19 mouse cellular contexts compared by ENCODE assay signal in the genomic region with DNA sequence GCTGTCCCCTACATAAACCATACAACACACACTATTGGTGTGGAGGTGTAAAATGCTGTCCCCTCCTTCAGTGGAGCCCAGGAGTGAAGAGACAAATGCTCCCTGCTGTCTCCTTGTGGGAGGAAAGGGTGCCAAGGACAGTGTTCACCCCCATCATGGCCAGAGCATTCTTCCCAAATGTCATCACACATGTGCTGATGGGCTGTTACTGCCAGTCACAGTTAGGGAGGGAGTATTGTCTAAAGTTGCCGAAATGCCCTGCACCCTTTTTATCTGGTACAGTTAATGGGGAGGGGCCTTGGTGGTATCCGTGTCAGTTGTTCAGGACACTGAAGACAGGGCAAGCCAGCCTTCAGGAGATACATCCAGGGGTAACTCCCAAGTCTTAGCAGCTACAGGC. TPM values are rescaled to one million over a fixed set of nuclear protein-coding genes. Genes with fewer than 3 reads are reported as not detected.
DNase-seq lines count a peak whose midpoint lies in the region; ATAC-seq lines count a peak whose summit lies in the region.
"Had no signal": no experiment of that assay in that cellular context is flagged by ENCODE, and none has a peak within 500 bp of the region (broad histone marks: within the 10 kb centered on the region; RNA-seq: fewer than 3 reads in every experiment).

No protein-coding gene starts in this region.

- H3K27me3 ChIP-seq in lung, embryonic 16.5 days (ENCODE audit: control insufficient read depth, insufficient read depth, low read depth, low read length), result no peaks in the 10 kb centered on the region
- no peaks in the 10 kb centered on the region for H3K27me3 ChIP-seq in forebrain, embryonic 14.5 days (replicated peaks; ENCODE audit: control insufficient read depth, insufficient read depth, low read length)
- H3K27me3 ChIP-seq: forebrain, embryonic 13.5 days; hindbrain, embryonic 12.5 days; hindbrain, embryonic 15.5 days had no signal

- peaks cover 17% of the 10 kb centered on the region for H3K4me1 ChIP-seq in lung, embryonic 16.5 days (replicated peaks; ENCODE audit: control insufficient read depth, insufficient read depth, low read length)
- no peaks in the 10 kb centered on the region for H3K4me1 ChIP-seq in forebrain, embryonic 14.5 days (ENCODE audit: control insufficient read depth, insufficient read depth, low read length)
- H3K4me1 ChIP-seq: forebrain, embryonic 13.5 days; hindbrain, embryonic 12.5 days; hindbrain, embryonic 15.5 days had no signal

- no peak overlapping the region for H3K4me3 ChIP-seq in lung, embryonic 16.5 days (ENCODE audit: low read length)
- H3K4me3 ChIP-seq in forebrain, embryonic 14.5 days (ENCODE audit: low read depth, low read length), result no peak overlapping the region
- H3K4me3 ChIP-seq: forebrain, embryonic 10.5 days; forebrain, embryonic 13.5 days; gastrocnemius, adult 2 months; hindbrain, embryonic 12.5 days; hindbrain, embryonic 15.5 days had no signal

- 83% methylated on average over 2 of the region's 2 CpGs for WGBS in lung, embryonic 16.5 days
- WGBS in forebrain, embryonic 14.5 days, result 92% methylated on average over 2 of the region's 2 CpGs

- no peaks in the 10 kb centered on the region for H3K36me3 ChIP-seq in lung, embryonic 16.5 days (ENCODE audit: control insufficient read depth, insufficient read depth, low read length)
- H3K36me3 ChIP-seq in forebrain, embryonic 14.5 days (ENCODE audit: control insufficient read depth, insufficient read depth, low read length), result no peaks in the 10 kb centered on the region
- H3K36me3 ChIP-seq: forebrain, embryonic 10.5 days; hindbrain, embryonic 12.5 days; hindbrain, embryonic 15.5 days had no signal

- H3K27ac ChIP-seq in lung, embryonic 16.5 days (ENCODE audit: low read length), result peak overlapping the region; percentile 71
- H3K27ac ChIP-seq in forebrain, embryonic 14.5 days (ENCODE audit: low read depth, low read length), result no peak overlapping the region
- H3K27ac ChIP-seq: forebrain, embryonic 10.5 days; forebrain, embryonic 13.5 days; hindbrain, embryonic 12.5 days; hindbrain, embryonic 15.5 days had no signal

- ATAC-seq in lung, embryonic 16.5 days (ENCODE audit: low read depth), result no peak
- ATAC-seq in forebrain, embryonic 14.5 days, result no peak
- ATAC-seq: CD4-positive, CD25-positive, alpha-beta regulatory T cell, adult 4 months; forebrain, embryonic 13.5 days; forebrain, postnatal 0 days had no signal

- H3K4me2 ChIP-seq in lung, embryonic 16.5 days (ENCODE audit: low read depth, low read length), result no peak overlapping the region
- no peak overlapping the region for H3K4me2 ChIP-seq in forebrain, embryonic 14.5 days (ENCODE audit: low read length)
- H3K4me2 ChIP-seq: forebrain, embryonic 13.5 days; heart, embryonic 11.5 days; hindbrain, embryonic 12.5 days; hindbrain, embryonic 15.5 days had no signal

- H3K9me3 ChIP-seq in lung, embryonic 16.5 days (ENCODE audit: control insufficient read depth, low read length), result no peaks in the 10 kb centered on the region
- H3K9me3 ChIP-seq in forebrain, embryonic 14.5 days (replicated peaks; ENCODE audit: control insufficient read depth, low read length), result no peaks in the 10 kb centered on the region
- H3K9me3 ChIP-seq: forebrain, embryonic 10.5 days; forebrain, embryonic 13.5 days; hindbrain, embryonic 12.5 days; hindbrain, embryonic 15.5 days had no signal

- DNase-seq in adrenal gland, adult 8-10 months, result peak; percentile 46
- no peak for DNase-seq in adrenal gland, postnatal 25 days
- DNase-seq in lung, postnatal 4 days, result no peak
- peak; percentile 26 to 47 for DNase-seq in adrenal gland, postnatal 36 days
- no peak for DNase-seq in forebrain, embryonic 14.5 days (ENCODE audit: low spot score)
- DNase-seq: cerebellum, adult 18-20 months; cerebellum, adult 9-10 months; cerebellum, postnatal 14 days; forebrain, postnatal 0 days; gastrocnemius, adult 2 months; gastrocnemius, postnatal 14 days; heart, adult 11 months had no signal

- no peak overlapping the region for H3K9ac ChIP-seq in lung, embryonic 16.5 days (ENCODE audit: low read length)
- H3K9ac ChIP-seq in forebrain, embryonic 14.5 days (ENCODE audit: low read length), result no peak overlapping the region
- H3K9ac ChIP-seq: forebrain, embryonic 13.5 days; forebrain, postnatal 0 days; hindbrain, embryonic 12.5 days; hindbrain, embryonic 15.5 days had no signal

RNA-seq across cellular contexts. Expression of gene Gan, which starts 8.6 kb away (rescaled TPM):
- total RNA-seq in adrenal gland, adult 8-10 months (2022), result 10 to 100 TPM; 12.2 to 17.4 (median 13.8) TPM
- total RNA-seq in adrenal gland, postnatal 25 days (2021), result 9.4 and 13.3 TPM in 2 replicates
- polyA plus RNA-seq in lung, embryonic 16.5 days (2015; fragmentation: Nextera tagmentation; extraction: Ambion mirVana), result 1.8 TPM in 2 replicates
- total RNA-seq in adrenal gland, postnatal 36 days (2021), result 10 to 100 TPM; 11.4 to 13.0 TPM
- 3.3 and 4.4 TPM in 2 replicates for polyA plus RNA-seq in forebrain, embryonic 14.5 days (2014; fragmentation: Nextera tagmentation; extraction: Ambion mirVana)

Comparison
In these comparisons a context has a peak if more than half of its experiments do, and no peak if none do; other contexts are left out.
1. DNase-seq: peak in adrenal gland, adult 8-10 months (single experiment) and adrenal gland, postnatal 36 days (2 of 2); none in adrenal gland, postnatal 25 days (single experiment), lung, postnatal 4 days (0 of 2) and forebrain, embryonic 14.5 days (single experiment).